Mouse (Mus musculus) frontal cortex, postnatal 10 days (tissue): ENCODE data around the gene Zfp46.

Experiments used
- DNase-seq, 2 experiments: peaks; one replicate each; pipeline ENCODE4 v3.0.0; 2022; ENCODE audit warnings: low spot score in 2 of 2, mixed read lengths in 1 of 2

Gene Zfp46

DNA sequence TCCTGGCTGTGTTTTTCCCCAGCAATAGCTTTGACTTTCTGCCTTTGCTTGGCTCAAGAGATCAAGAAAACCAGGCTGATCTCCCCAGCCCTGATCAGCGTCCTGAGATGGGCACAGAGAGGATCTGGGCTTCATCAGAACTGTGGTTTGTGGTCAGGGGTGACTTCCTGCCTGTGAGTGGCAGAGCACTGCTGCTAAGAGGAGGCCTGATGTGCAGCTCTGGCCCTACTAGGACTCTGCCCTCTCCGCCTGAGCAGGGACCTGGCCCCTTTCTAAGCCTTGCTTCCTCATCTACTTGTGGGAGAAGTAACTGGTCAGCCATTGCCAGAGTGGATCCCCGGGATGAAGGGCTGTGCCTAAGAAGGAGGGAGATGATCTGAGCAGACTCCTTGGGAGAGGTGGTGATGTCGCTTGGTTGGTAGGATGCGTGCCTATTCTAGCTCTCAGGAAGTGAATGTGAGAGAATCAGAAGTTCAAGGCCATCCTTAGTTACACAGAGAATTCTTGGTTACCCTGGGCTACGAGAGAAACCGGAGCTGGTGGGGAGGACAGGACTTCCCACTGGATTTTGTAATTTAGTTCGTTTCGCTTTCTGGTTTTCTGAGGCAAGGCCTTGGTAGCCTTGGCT is 17.7 kb upstream of the Zfp46 start:
- DNase-seq: no peak

DNA sequence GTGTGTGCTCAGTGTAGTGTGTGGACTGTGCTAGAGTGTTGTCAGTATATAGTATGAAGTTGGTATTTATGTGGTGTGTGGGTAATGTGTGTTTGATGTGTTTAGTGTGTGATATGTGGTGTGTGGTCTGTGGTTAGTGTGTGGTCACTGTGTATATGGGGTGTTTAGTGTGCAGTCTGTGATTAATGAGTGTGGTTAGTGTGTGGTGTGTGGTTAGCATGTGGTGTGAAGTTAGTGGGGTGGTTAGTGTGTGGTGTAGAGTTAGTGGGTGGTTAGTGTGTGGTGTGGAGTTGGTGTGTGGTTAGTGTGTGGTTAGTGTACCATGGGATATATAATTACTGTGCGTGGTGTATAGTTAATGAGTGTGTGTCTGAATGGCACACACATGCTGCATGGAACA is 15.6 kb upstream of the Zfp46 start:
- no peak for DNase-seq

DNA sequence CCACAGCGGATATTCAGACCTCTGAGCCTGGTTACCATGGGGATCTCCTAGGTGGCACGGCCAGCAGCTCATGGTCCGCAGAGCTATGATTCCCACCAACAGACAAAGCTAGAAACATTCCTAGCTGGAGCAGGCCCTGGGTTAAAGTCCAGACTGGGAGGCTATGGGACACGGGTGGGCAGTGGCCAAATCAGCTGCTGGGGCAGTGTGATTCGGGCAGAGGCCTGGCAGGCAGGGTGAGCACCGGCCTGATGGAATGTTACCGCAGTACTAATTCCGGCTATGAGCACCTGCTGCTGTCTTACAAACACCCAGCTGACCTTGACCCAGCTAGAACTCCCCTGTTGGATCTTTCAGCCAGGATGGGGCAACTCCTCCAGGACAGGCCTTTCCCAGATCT is 13.8 kb upstream of the Zfp46 start:
- no peak for DNase-seq

DNA sequence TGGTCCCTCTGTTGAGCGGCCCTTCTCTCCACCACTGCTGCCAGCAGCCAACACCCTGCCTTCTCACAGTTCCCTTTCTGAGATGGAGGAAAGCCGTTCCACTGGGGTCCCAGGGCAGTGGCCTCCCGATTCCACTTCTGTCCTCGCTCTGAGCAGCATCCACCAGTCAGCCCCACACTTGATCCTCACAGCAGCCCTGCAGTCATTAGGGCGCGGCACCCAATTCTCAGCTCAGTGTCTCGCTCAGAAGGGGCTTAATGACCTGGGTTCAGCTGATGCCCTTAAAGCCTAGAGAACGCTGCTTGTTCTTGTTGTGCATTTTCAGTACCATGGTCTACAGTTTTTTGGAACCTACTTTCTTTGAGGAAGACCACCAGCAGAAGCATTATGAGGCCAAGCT is 3.4 kb upstream of the Zfp46 start:
- no peak for DNase-seq

DNA sequence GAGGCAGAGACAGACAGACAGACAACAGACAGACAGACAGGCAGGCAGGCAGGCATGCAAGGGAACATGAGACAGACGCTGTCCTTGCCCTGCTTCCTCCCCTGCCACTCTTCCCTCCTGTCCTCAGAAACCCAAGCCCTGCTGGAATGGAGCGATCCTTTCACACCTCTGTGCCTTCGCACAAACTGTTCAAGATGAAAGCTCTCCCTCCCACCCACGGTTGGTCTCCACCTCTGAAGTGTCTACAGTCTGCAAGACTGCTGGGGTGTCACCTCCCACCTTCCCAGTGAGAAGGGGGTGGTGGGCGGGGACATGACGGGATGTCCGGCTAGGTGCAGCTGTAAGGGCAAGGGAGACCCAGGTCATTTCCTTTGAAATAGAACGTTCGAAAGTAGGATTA is 2.9 kb upstream of the Zfp46 start:
- DNase-seq: peak in 1 of 2 experiments; percentile 57

GRCm38 (mm10) chr4:136282621-136283480 is 1.6 kb upstream of the Zfp46 start:
- DNase-seq: no peak

DNA sequence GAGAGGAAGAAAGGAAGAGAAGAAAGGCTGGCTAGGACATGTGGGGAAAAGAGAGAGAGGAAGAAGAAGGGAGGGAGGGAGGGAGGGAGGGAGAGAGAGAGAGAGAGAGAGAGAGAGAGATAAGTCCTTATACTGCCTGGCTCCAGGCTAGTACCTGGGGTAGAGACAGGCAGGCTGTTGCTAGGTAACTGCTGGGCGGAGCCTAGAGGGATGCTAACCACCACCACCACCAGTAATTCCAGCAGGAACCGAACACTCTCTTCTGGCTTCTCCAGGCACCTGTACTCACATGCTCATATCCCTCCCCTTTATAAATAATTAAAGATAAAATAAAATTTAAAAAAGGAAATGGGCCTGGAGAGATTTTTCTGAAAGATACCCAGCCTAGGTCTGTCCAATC is 700 bp upstream of the Zfp46 start:
- DNase-seq: no peak

GRCm38 (mm10) chr4:136284891-136285290 is 408 bp downstream of the Zfp46 start:
- peak in 1 of 2 experiments; percentile 19 for DNase-seq

DNA sequence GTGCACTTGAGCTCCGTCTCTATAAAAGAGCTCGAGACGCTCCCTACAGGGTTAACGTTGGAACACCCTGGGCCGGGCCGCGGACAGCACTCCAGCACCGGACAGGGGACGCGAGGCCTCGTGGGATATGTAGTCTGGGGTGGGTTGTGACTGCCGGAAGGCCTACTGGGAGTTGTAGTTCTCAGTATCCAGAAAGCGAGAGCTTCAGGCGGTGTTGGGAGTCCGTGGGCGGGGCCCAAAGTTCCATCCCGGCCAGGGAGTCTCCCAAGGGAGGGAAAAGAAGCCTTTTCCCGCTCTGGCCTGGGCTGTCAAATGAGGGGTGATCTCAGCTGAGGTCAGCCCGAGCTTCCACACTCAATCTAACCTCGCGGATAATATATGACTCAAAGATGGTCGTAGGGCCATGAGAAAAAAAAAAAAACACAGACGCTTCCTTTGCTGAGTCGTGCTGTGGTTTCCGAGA is 896 bp downstream of the Zfp46 start:
- peak; percentile 92 to 95 for DNase-seq

- peak; percentile 94 to 95 for DNase-seq
These were observed 1.4 kb downstream of the Zfp46 start for GRCm38 (mm10) chr4:136285811-136286371.

GRCm38 (mm10) chr4:136289918-136290780 is 5.7 kb downstream of the Zfp46 start:
- DNase-seq: no peak

DNA sequence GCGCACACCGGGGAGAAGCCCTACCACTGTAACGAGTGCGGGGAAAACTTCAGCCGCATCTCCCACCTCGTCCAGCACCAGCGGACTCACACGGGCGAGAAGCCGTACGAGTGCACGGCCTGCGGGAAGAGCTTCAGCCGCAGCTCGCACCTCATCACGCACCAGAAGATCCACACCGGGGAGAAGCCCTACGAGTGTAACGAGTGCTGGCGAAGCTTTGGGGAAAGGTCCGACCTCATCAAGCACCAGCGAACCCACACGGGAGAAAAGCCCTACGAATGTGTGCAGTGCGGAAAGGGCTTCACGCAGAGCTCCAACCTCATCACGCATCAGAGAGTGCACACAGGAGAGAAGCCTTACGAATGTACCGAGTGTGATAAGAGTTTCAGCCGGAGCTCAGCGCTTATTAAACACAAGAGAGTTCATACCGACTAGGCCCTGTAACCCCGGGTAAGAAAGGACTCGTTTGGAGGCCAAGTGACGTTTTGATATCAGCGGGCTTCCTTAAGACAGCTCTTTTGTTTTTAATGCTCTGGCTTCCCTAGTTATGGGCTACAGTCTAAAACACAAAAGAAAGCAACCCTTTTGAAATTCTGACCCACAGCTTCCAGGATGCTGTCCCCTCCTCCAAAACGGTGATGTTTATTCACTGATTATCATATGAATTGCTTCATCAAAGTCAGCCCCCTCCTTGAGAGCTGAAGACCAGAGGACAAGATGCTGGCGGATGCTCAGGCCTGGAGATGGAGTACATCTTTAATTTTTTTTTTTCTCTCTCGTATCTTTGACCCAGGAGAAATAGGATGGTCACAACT is 6.5 kb downstream of the Zfp46 start:
- DNase-seq: no peak

GRCm38 (mm10) chr4:136291692-136292091 is 7.2 kb downstream of the Zfp46 start:
- DNase-seq: no peak

DNA sequence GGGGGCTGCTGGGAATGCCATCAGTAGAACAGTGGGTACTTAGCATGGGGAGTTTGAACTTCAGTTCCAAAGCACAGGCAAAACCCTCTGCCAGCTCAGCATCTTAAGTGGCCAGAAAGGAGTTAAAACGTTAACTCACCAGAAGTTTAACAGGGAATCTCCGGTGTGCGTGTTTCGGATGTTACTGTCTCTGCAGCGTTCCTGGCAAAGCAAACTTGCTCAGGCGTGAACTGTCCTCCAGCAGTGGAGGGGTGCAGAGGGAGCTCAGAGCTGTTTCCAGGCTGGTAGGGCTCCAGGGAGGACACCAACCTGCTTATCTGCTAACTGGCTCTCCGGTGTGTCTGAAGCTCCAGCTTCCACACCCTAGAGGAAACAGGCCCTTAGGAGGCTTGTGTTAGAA is 11.5 kb downstream of the Zfp46 start:
- no peak for DNase-seq

DNA sequence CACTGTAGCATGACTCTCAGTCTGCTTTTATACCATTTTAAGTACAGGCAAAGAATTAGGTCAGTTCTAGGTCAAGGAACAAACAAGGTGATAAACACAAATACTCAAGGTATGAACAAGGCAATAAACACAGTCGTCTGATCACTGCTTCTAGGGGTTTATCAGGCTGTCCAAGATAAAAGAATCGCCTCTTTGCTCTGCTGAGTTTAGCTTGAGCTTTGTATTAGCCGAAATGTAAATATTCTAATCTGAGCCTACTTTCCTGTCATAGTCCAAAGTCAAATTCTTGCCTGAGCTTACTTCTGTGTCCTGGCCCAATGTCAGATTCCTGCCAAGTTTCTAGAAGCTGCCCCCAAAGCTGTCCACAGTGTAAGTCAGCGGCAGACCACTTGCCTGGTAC is 18.0 kb downstream of the Zfp46 start:
- DNase-seq: no peak

DNA sequence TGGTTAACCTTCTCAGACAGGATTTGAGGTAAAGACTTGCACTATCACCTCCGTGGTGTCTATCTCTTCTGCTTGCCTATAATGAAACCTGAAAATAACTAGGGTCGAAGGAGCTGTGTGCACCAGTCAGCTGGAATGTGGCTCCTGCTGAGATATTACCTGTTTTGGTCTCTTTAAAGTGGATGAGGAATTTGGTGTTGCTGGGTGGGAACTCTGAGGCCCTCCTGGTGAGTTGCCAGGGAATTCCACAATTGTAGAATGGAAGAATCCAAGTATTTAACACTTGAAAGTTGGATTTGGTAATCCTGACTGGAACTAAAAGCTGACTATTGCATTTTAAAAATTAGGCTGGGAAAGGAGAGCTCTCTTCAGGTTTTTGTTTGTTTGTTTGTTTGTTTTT is 19.7 kb downstream of the Zfp46 start:
- no peak for DNase-seq

- DNase-seq: no peak
These were observed 23.9 kb downstream of the Zfp46 start for GRCm38 (mm10) chr4:136308355-136308754.

DNA sequence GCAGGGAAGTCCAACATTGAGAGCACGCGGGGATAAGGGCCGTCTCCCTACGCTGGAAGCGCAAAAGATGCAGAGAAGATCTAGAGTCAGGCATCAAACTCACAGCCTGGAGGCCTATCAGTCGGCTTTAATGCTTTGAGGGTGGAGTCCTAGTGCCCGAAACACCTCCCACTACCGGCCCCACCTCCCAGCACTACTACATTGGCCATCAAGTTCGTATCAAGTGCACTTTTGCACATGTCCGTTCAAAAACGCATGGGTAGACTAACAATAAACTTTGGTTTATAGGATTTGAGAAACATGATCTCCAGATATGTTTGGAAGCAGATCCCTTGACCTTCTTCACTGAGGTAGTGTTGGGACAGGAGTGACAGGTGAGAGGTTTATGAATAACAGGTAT is 25.3 kb downstream of the Zfp46 start:
- DNase-seq: no peak

DNA sequence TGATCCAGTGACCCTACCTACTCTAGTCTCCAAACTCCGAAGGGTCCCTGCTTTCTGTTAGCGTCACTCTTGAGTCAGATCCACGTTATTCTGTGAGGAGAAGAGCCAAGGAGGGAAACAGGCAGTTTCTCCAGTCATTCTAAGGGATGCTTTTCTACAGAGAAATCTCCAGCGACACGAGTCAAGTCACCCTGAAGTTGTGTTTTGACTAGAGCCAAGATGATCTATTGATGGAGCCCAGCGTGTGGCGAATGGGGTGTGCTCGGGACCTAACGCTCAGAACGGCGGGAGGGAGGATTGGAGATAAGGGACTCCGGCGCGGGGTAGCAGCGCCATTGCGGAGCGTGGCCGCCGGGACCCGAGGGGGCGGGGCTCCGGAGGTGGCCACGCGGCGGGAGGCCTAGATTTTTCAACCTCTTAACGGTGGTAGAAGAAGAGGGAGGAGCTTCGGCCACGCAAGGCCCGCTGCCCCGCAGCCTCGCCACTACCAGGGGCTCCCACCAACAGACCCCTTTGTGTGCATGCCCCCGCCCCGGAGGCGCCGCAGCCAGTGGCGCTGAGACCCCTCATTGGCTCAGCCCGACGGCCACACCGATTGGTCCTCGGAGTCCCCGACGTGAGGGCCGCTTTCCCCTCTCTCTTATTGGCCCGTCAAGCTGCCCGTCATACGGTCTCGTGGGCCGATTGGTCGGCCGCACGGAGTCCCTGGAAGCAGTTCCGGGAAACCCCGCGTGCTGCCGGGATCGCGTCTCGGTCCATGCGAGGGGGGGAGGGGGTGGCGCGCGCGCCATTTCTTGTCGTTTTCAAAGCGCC is 26.0 kb downstream of the Zfp46 start, which contains the start of gene Hnrnpr:
Hnrnpr (plus strand) TSS at position 714 of the 813 bp plus-strand sequence.
- DNase-seq: peak; percentile 98 to 99
